Mouse (Mus musculus): ENCODE measurements around the gene Jkamp. TPM values are rescaled to one million over a fixed set of nuclear protein-coding genes. Genes with fewer than 3 reads are reported as not detected.

Jkamp gene
- polyA plus RNA-seq, 1 experiment from 2014 or later: 99.3 TPM

GRCm38 (mm10) chr12:72057780-72058179 lies 27.6 kb upstream of the Jkamp start:
- Histone ChIP-seq H3K9me3 (no peaks in the 10 kb centered on the region), H3K9ac (replicated peaks) (no peak overlapping the region), H3K4me1 (no peaks in the 10 kb centered on the region), H3K27ac (replicated peaks) (no peak overlapping the region), H3K4me3 (no peak overlapping the region), H3K4me2 (replicated peaks) (no peak overlapping the region), H3K27me3 (no peaks in the 10 kb centered on the region), H3K36me3 (no peaks in the 10 kb centered on the region)
- no peak for ATAC-seq (ENCODE audit: low FRiP score, low read depth)
- 94% methylated on average over 1 of the region's 1 CpGs for WGBS

GRCm38 (mm10) chr12:72069626-72070326 lies 15.6 kb upstream of the Jkamp start:
- WGBS: 3% methylated on average over 40 of the region's 40 CpGs
- Histone ChIP-seq H3K9me3 (no peaks in the 10 kb centered on the region), H3K36me3 (0 out of 2 replicates have a peak, but pooled peaks cover 4% of the 10 kb centered on the region), H3K4me3 (peak overlapping the region; percentile 64), H3K9ac (replicated peaks) (peak overlapping the region; percentile 74), H3K4me1 (peaks cover 8% of the 10 kb centered on the region), H3K27me3 (peaks cover 38% of the 10 kb centered on the region), H3K27ac (replicated peaks) (peak overlapping the region; percentile 83), H3K4me2 (replicated peaks) (peak overlapping the region; percentile 95)
- ATAC-seq (ENCODE audit: low FRiP score, low read depth): no peak; the same call in none of the 2 replicates

GRCm38 (mm10) chr12:72070327-72071269 lies 14.8 kb upstream of the Jkamp start, which contains the start of gene Gpr135:
Gene Gpr135, minus strand, starts transcription at chr12:72071125.
- peak; percentile 87 for ATAC-seq (ENCODE audit: low FRiP score, low read depth)
- Histone ChIP-seq H3K4me1 (peaks cover 8% of the 10 kb centered on the region), H3K9me3 (no peaks in the 10 kb centered on the region), H3K27ac (replicated peaks) (peak within 1 kb of the TSS; percentile 83), H3K4me3 (peak within 1 kb of the TSS; percentile 64), H3K36me3 (0 out of 2 replicates have a peak, but pooled peaks cover 4% of the 10 kb centered on the region), H3K9ac (replicated peaks) (peak within 1 kb of the TSS; percentile 74), H3K27me3 (peaks cover 38% of the 10 kb centered on the region), H3K4me2 (replicated peaks) (peak within 1 kb of the TSS; percentile 95)
- under 1% methylated on average over 94 of the region's 94 CpGs for whole genome bisulfite sequencing

- WGBS: 97% methylated on average over 3 of the region's 3 CpGs
- no peak overlapping the region for H3K9ac ChIP-seq (replicated peaks)
- H3K27ac ChIP-seq (replicated peaks): no peak overlapping the region
- H3K4me1 ChIP-seq: peaks cover 4% of the 10 kb centered on the region
- 0 out of 2 replicates have a peak, but pooled peaks cover 7% of the 10 kb centered on the region for H3K36me3 ChIP-seq
- H3K27me3 ChIP-seq: no peaks in the 10 kb centered on the region
- H3K4me3 ChIP-seq: no peak overlapping the region
- H3K4me2 ChIP-seq (replicated peaks): no peak overlapping the region
- no peak for ATAC-seq (ENCODE audit: low FRiP score, low read depth)
- no peaks in the 10 kb centered on the region for H3K9me3 ChIP-seq
Observed at GRCm38 (mm10) chr12:72078248-72078647, 7.1 kb upstream of the Jkamp start.

DNA sequence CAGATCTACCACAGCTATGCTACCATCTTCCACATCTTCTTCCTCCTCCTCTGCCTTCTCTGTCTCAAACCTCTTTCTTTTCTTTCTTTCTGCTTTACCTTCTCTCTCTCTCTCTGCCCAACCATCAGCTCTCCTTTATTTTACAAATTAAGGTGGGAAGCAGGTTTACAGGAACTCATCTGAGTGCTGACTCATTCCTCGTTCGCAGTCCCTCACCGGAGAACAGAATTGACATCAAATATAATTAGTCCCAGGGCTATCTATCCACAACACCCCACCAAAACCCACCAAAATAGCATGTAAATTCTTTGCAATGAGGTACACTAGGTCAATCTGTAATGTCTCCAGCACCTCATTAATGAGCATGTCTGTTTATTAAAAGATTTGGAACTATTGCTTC lies 3.4 kb upstream of the Jkamp start:
- H3K4me1 ChIP-seq: peaks cover 17% of the 10 kb centered on the region
- WGBS: 83% methylated on average over 3 of the region's 3 CpGs
- H3K36me3 ChIP-seq: 0 out of 2 replicates have a peak, but pooled peaks cover 1% of the 10 kb centered on the region
- no peak overlapping the region for H3K4me3 ChIP-seq
- no peaks in the 10 kb centered on the region for H3K9me3 ChIP-seq
- H3K27me3 ChIP-seq: no peaks in the 10 kb centered on the region
- H3K9ac ChIP-seq (replicated peaks): no peak overlapping the region
- ATAC-seq (ENCODE audit: low FRiP score, low read depth): no peak
- no peak overlapping the region for H3K27ac ChIP-seq (replicated peaks)
- H3K4me2 ChIP-seq (replicated peaks): peak overlapping the region; percentile 38

- Histone ChIP-seq H3K9ac (replicated peaks) (no peak overlapping the region), H3K4me1 (peaks cover 19% of the 10 kb centered on the region), H3K4me3 (no peak overlapping the region), H3K27ac (replicated peaks) (no peak overlapping the region), H3K27me3 (no peaks in the 10 kb centered on the region), H3K9me3 (no peaks in the 10 kb centered on the region), H3K4me2 (replicated peaks) (peak overlapping the region; percentile 38), H3K36me3 (no peaks in the 10 kb centered on the region)
- ATAC-seq (ENCODE audit: low FRiP score, low read depth): no peak
- 33% methylated on average over 18 of the region's 18 CpGs for WGBS
Observed at GRCm38 (mm10) chr12:72082370-72082769, 3.0 kb upstream of the Jkamp start.

DNA sequence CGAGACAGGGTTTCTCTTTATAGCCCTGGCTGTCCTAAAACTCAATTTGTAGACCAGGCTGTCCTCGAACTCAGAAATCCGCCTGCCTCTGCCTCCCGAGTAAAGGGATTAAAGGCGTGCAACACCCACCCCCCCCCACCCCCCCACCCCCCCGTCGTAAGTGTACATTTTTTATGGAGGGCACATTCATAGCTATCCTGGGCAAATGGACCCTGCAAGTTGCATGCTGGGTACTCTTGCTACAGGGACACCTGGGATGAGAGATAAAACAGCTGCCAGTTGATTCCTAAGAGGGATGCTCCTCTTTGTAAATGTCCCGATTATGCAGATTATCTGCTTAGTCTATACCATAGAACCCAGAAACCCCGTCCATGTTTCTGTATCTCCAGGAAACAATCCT lies 2.1 kb upstream of the Jkamp start:
- H3K4me3 ChIP-seq: no peak overlapping the region
- WGBS: 78% methylated on average over 9 of the region's 9 CpGs
- H3K9me3 ChIP-seq: no peaks in the 10 kb centered on the region
- H3K4me1 ChIP-seq: peaks cover 28% of the 10 kb centered on the region
- no peak for ATAC-seq (ENCODE audit: low FRiP score, low read depth)
- H3K4me2 ChIP-seq (replicated peaks): no peak overlapping the region
- H3K9ac ChIP-seq (replicated peaks): no peak overlapping the region
- H3K27me3 ChIP-seq: no peaks in the 10 kb centered on the region
- no peak overlapping the region for H3K27ac ChIP-seq (replicated peaks)
- H3K36me3 ChIP-seq: no peaks in the 10 kb centered on the region

GRCm38 (mm10) chr12:72084261-72085023 lies 947 bp upstream of the Jkamp start:
- Histone ChIP-seq H3K36me3 (no peaks in the 10 kb centered on the region), H3K27me3 (no peaks in the 10 kb centered on the region), H3K9ac (replicated peaks) (peak overlapping the region; percentile 76), H3K4me1 (peaks cover 32% of the 10 kb centered on the region), H3K9me3 (no peaks in the 10 kb centered on the region), H3K27ac (replicated peaks) (peak overlapping the region; percentile 98), H3K4me2 (replicated peaks) (peak overlapping the region; percentile 83), H3K4me3 (peak overlapping the region; percentile 69)
- peak; percentile 21 for ATAC-seq (ENCODE audit: low FRiP score, low read depth)
- WGBS: 3% methylated on average over 46 of the region's 46 CpGs

GRCm38 (mm10) chr12:72085024-72085328 lies 413 bp upstream of the Jkamp start:
- Histone ChIP-seq H3K9ac (replicated peaks) (peak overlapping the region; percentile 76), H3K9me3 (no peaks in the 10 kb centered on the region), H3K4me1 (peaks cover 32% of the 10 kb centered on the region), H3K27ac (replicated peaks) (peak overlapping the region; percentile 98), H3K4me3 (peak overlapping the region; percentile 69), H3K27me3 (no peaks in the 10 kb centered on the region), H3K4me2 (replicated peaks) (peak overlapping the region; percentile 83), H3K36me3 (0 out of 2 replicates have a peak, but pooled peaks cover 3% of the 10 kb centered on the region)
- ATAC-seq (ENCODE audit: low FRiP score, low read depth): peak; percentile 39; the same call in 1 of the 2 replicates
- under 1% methylated on average over 31 of the region's 31 CpGs for WGBS

GRCm38 (mm10) chr12:72086166-72086825 lies 907 bp downstream of the Jkamp start:
- Histone ChIP-seq H3K27me3 (no peaks in the 10 kb centered on the region), H3K4me1 (peaks cover 32% of the 10 kb centered on the region), H3K9me3 (no peaks in the 10 kb centered on the region), H3K4me3 (peak overlapping the region; percentile 69), H3K36me3 (peaks cover 9% of the 10 kb centered on the region), H3K27ac (replicated peaks) (peak overlapping the region; percentile 98), H3K4me2 (replicated peaks) (peak overlapping the region; percentile 71), H3K9ac (replicated peaks) (peak overlapping the region; percentile 87)
- under 1% methylated on average over 18 of the region's 18 CpGs for WGBS
- ATAC-seq (ENCODE audit: low FRiP score, low read depth): no peak

DNA sequence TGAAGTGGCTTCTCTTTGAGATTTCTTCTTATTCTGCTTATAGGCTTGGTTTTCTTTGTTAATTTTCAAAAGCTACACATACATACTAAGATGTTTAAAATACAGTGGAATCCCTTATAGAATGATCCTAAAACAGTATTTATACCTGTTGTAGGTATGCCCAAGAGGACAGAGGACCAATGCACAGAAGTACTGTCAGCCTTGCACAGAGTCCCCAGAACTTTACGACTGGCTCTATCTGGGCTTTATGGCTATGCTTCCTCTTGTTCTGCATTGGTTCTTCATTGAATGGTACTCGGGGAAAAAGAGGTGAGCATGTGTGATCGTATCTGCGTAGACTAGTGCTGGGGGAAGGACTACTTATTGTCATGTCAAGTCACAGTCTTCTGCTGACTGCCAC lies 4.4 kb downstream of the Jkamp start:
- no peak overlapping the region for H3K4me3 ChIP-seq
- H3K9ac ChIP-seq (replicated peaks): no peak overlapping the region
- no peaks in the 10 kb centered on the region for H3K9me3 ChIP-seq
- H3K27ac ChIP-seq (replicated peaks): no peak overlapping the region
- WGBS: 90% methylated on average over 4 of the region's 4 CpGs
- no peaks in the 10 kb centered on the region for H3K27me3 ChIP-seq
- peaks cover 44% of the 10 kb centered on the region for H3K36me3 ChIP-seq
- ATAC-seq (ENCODE audit: low FRiP score, low read depth): no peak
- H3K4me1 ChIP-seq: peaks cover 20% of the 10 kb centered on the region
- H3K4me2 ChIP-seq (replicated peaks): no peak overlapping the region
